In genomic region chr7:59230304-59230703, GRCm38 (mm10) we compare ENCODE assay signal across 8 mouse cellular contexts. TPM values are rescaled to one million over a fixed set of nuclear protein-coding genes. Genes with fewer than 3 reads are reported as not detected.
A peak's percentile ranks its signal among the peaks of the same experiment; 100 is the strongest.
DNase-seq lines count a peak whose midpoint lies in the region; ATAC-seq and TF ChIP-seq lines count a peak whose summit lies in the region.

No protein-coding gene starts in this region.

- H3K4me1 ChIP-seq in kidney, embryonic 16.5 days (ENCODE audit: insufficient read depth, low read length): peaks cover 14% of the 10 kb centered on the region
- H3K4me1 ChIP-seq in embryonic facial prominence, embryonic 10.5 days: no peaks in the 10 kb centered on the region; the same call in 1 of the 2 replicates
- 0 out of 2 replicates have a peak, but pooled peaks cover 4% of the 10 kb centered on the region for H3K4me1 ChIP-seq in intestine, embryonic 15.5 days (replicated peaks)

- no peak for ATAC-seq in kidney, embryonic 16.5 days (ENCODE audit: low FRiP score, low TSS enrichment)
- no peak for ATAC-seq in intestine, embryonic 15.5 days

- peak overlapping the region; percentile 81 for H3K4me2 ChIP-seq in kidney, embryonic 16.5 days (replicated peaks; ENCODE audit: low read depth, low read length)
- H3K4me2 ChIP-seq in intestine, embryonic 15.5 days (replicated peaks): peak overlapping the region; percentile 55
- H3K4me2 ChIP-seq in myocyte (ENCODE audit: low read depth): peak overlapping the region; percentile 58

- no peaks in the 10 kb centered on the region for H3K27me3 ChIP-seq in kidney, embryonic 16.5 days (ENCODE audit: insufficient read depth, low read length)
- H3K27me3 ChIP-seq in embryonic facial prominence, embryonic 10.5 days (replicated peaks; ENCODE audit: low read depth, poor library complexity, severe bottlenecking): no peaks in the 10 kb centered on the region
- H3K27me3 ChIP-seq in intestine, embryonic 15.5 days (replicated peaks): no peaks in the 10 kb centered on the region
- H3K27me3 ChIP-seq in myocyte (ENCODE audit: control insufficient read depth, insufficient read depth, insufficient read length): no peaks in the 10 kb centered on the region

- H3ac ChIP-seq in myocyte (ENCODE audit: control insufficient read depth, insufficient read length): no peak overlapping the region

- no peak for DNase-seq in kidney, postnatal 14 days
- no peak for DNase-seq in embryonic facial prominence, embryonic 10.5 days (ENCODE audit: low spot score)
- no peak for DNase-seq in thymus, postnatal 0 days (ENCODE audit: low spot score)
- DNase-seq in cerebellum, adult 9-10 months: no peak
- no peak for DNase-seq in adrenal gland, postnatal 36 days

- H3K9me3 ChIP-seq in kidney, embryonic 16.5 days (ENCODE audit: low read length): no peaks in the 10 kb centered on the region
- H3K9me3 ChIP-seq in embryonic facial prominence, embryonic 10.5 days: no peaks in the 10 kb centered on the region
- no peaks in the 10 kb centered on the region for H3K9me3 ChIP-seq in intestine, embryonic 15.5 days

- H3K27ac ChIP-seq in kidney, embryonic 16.5 days (ENCODE audit: low read length): no peak overlapping the region
- H3K27ac ChIP-seq in embryonic facial prominence, embryonic 10.5 days (replicated peaks): no peak overlapping the region
- no peak overlapping the region for H3K27ac ChIP-seq in intestine, embryonic 15.5 days

- H3K9ac ChIP-seq in kidney, embryonic 16.5 days (replicated peaks; ENCODE audit: low read length): no peak overlapping the region
- H3K9ac ChIP-seq in intestine, embryonic 15.5 days: no peak overlapping the region

- H3K4me3 ChIP-seq in kidney, embryonic 16.5 days (ENCODE audit: low read length): peak overlapping the region; percentile 99
- peak overlapping the region; percentile 93 for H3K4me3 ChIP-seq in embryonic facial prominence, embryonic 10.5 days
- peak overlapping the region; percentile 97; the same call in 1 of the 2 replicates for H3K4me3 ChIP-seq in intestine, embryonic 15.5 days (replicated peaks)
- H3K4me3 ChIP-seq in myocyte: peak overlapping the region; percentile 62

- H3K36me3 ChIP-seq in kidney, embryonic 16.5 days (ENCODE audit: insufficient read depth, low read length): no peaks in the 10 kb centered on the region
- no peaks in the 10 kb centered on the region for H3K36me3 ChIP-seq in embryonic facial prominence, embryonic 10.5 days (replicated peaks)
- H3K36me3 ChIP-seq in intestine, embryonic 15.5 days: no peaks in the 10 kb centered on the region
- no peaks in the 10 kb centered on the region for H3K36me3 ChIP-seq in myocyte (ENCODE audit: control insufficient read depth, insufficient read depth)

- 46% methylated on average over 4 of the region's 4 CpGs for WGBS in kidney, embryonic 16.5 days
- 66% methylated on average over 4 of the region's 4 CpGs for WGBS in embryonic facial prominence, embryonic 10.5 days
- 37% methylated on average over 4 of the region's 4 CpGs for WGBS in intestine, embryonic 15.5 days

- H3K79me2 ChIP-seq in myocyte (ENCODE audit: control insufficient read depth, insufficient read depth): peaks cover 63% of the 10 kb centered on the region

- TF ChIP-seq POLR2A in myocyte (IDR thresholded peaks at IDR 0.05; ENCODE audit: insufficient read length, low read depth): no peak

TF ChIP-seq in myocyte, 11 proteins besides CTCF, POLR2A, EP300 and RAD21:
- TF ChIP-seq CEBPB (IDR thresholded peaks at IDR 0.05; ENCODE audit: insufficient read depth, poor library complexity, severe bottlenecking): no peak
- no peak for TF ChIP-seq E2F4 (IDR thresholded peaks at IDR 0.05; ENCODE audit: insufficient read depth)
- TF ChIP-seq USF1 (IDR thresholded peaks at IDR 0.05; ENCODE audit: low read depth): no peak
- no peak for TF ChIP-seq MAX (IDR thresholded peaks at IDR 0.05; ENCODE audit: low read depth)
- TF ChIP-seq MYOG (IDR thresholded peaks at IDR 0.05; ENCODE audit: control insufficient read depth in 1 of 3, insufficient read depth in 1 of 3, insufficient read length in 2 of 3, low read depth in 2 of 3): no peak
- no peak for TF ChIP-seq SRF (IDR thresholded peaks at IDR 0.05; ENCODE audit: control insufficient read depth, insufficient read length, low read depth)

RNA-seq across cellular contexts. Expression of gene Ube3a, which starts 1.8 kb away (rescaled TPM):
- polyA plus RNA-seq in kidney, embryonic 16.5 days (2015; fragmentation: Nextera tagmentation; extraction: Ambion mirVana): 112 and 129 TPM in 2 replicates
- polyA plus RNA-seq in embryonic facial prominence, embryonic 10.5 days (2016; fragmentation: Nextera tagmentation; extraction: Ambion mirVana): 103 and 111 TPM in 2 replicates
- polyA plus RNA-seq in intestine, embryonic 15.5 days (2015; fragmentation: Nextera tagmentation; extraction: Ambion mirVana): 114 and 136 TPM in 2 replicates
- polyA plus RNA-seq in myocyte (2012; fragmentation: generic; extraction: Trizol): 8.9 TPM
- 147 and 154 TPM in 2 replicates for polyA plus RNA-seq in thymus, postnatal 0 days (2015; fragmentation: Nextera tagmentation; extraction: Ambion mirVana)
- total RNA-seq in adrenal gland, postnatal 36 days (2021): 100 to 1,000 TPM; 175 to 180 TPM

Comparison
In these comparisons a context has a peak if more than half of its experiments do, and no peak if none do; other contexts are left out.
1. RNA of gene Ube3a, which starts 1.8 kb away (polyA plus RNA-seq): 147 to 154 TPM in thymus, postnatal 0 days, 114 to 136 TPM in intestine, embryonic 15.5 days, 112 to 129 TPM in kidney, embryonic 16.5 days and 103 to 111 TPM in embryonic facial prominence, embryonic 10.5 days; 8.9 TPM in myocyte (single experiment); every median in the first group is over 10 times any median in the second.
2. Peak in every context shown above with its lines, with median percentiles within 50 percentile points of each other: H3K4me2 ChIP-seq and H3K4me3 ChIP-seq.